Mouse (Mus musculus): Measurements from ENCODE around the gene Ccdc69. TPM values are rescaled to one million over a fixed set of nuclear protein-coding genes. Genes with fewer than 3 reads are reported as not detected.
A peak's percentile ranks its signal among the peaks of the same experiment; 100 is the strongest.

The Ccdc69 gene
- polyA plus RNA-seq, 1 experiment from 2014 or later = 1.9 TPM

DNA sequence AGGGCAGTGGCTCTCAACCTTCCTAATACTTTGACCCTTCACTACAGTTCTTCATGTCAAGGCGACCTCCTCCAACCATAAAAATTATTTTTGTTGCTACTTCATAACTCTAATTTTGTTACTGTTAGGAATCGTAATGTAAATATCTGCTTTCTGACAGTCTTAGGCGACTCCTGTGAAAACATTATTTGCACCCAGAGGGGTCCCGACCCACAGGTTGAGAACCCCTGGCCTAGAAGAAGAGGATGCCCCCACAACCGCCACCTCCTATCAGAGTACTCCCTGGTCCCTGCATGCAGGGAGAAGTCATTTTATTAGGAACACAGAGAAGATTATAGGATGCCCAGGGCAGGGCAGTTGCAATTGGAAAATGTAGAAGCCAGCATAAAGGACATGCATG lies 6.6 kb downstream of the Ccdc69 start:
- H3K27me3 ChIP-seq (ENCODE audit: insufficient read depth, low read length) = no peaks in the 10 kb centered on the region
- no peak overlapping the region for H3K27ac ChIP-seq (ENCODE audit: low read depth)
- ATAC-seq (ENCODE audit: insufficient read depth) (no peak), DNase-seq (no peak)
- no peak for TF ChIP-seq CTCF (IDR thresholded peaks at IDR 0.05; ENCODE audit: low read depth)
- no peaks in the 10 kb centered on the region for H3K4me1 ChIP-seq (ENCODE audit: insufficient read depth)
- H3K4me3 ChIP-seq (ENCODE audit: low read depth, low read length) = no peak overlapping the region
- 74% methylated on average over 5 of the region's 5 CpGs for WGBS
- H3K9ac ChIP-seq = no peak overlapping the region
- no peak overlapping the region for H3K4me2 ChIP-seq
- no peaks in the 10 kb centered on the region for H3K9me3 ChIP-seq (ENCODE audit: low read depth, low read length)
- no peaks in the 10 kb centered on the region for H3K36me3 ChIP-seq (ENCODE audit: insufficient read depth)

DNA sequence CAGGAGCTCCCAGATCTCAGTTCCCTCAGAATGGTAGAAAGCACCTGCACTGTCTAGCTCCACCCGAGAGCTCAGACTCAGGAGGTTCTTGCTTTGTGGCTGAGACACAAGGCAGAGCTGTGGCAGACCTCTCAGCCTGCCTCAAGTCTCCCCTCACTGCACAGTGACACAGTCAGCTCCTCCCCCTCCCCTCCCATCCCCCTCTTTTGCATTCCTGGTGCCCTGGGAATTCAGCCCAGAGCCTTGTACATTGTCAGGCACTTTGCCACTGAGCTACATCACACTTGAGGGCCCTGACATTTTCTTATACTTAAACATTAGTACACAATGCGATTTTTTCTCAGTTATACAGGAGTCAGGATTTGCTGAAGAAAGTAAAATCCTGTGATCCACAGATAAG lies 8.9 kb downstream of the Ccdc69 start:
- ATAC-seq (ENCODE audit: insufficient read depth) (peak; percentile 62; the same call in 1 of the 2 replicates), DNase-seq (peak; percentile 62)

DNA sequence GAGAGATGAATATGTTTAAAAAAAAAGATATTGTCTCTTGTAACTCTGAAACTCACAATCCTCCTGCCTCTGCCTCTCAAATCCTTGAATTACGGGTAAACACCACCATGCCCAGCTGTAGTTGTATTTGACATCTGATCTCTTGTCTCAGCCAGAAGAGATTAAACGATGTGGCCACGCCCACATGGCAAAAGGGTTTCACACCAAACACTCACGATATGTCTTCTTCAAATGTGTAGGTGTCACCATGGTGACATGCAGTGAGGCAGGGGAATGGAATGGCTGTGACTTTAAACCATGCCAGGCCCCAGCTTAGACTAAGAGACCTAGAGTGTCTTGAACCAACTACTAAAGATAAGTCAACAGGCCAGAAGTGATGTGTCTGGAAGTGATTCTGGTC lies 11.0 kb downstream of the Ccdc69 start:
- no peak overlapping the region for H3K4me3 ChIP-seq (ENCODE audit: low read depth, low read length)
- no peaks in the 10 kb centered on the region for H3K9me3 ChIP-seq (ENCODE audit: low read depth, low read length)
- ATAC-seq (ENCODE audit: insufficient read depth) = no peak
- H3K4me2 ChIP-seq = no peak overlapping the region
- DNase-seq = no peak
- H3K4me1 ChIP-seq (ENCODE audit: insufficient read depth) = no peaks in the 10 kb centered on the region
- H3K27me3 ChIP-seq (ENCODE audit: insufficient read depth, low read length) = no peaks in the 10 kb centered on the region
- 52% methylated on average over 4 of the region's 4 CpGs for WGBS
- TF ChIP-seq CTCF (IDR thresholded peaks at IDR 0.05; ENCODE audit: low read depth) = no peak
- H3K36me3 ChIP-seq (ENCODE audit: insufficient read depth) = no peaks in the 10 kb centered on the region
- no peak overlapping the region for H3K27ac ChIP-seq (ENCODE audit: low read depth)
- H3K9ac ChIP-seq = no peak overlapping the region

More for the DNA sequence above, 8.9 kb downstream of the Ccdc69 start:
- no peak overlapping the region for H3K4me3 ChIP-seq (ENCODE audit: low read depth, low read length)
- no peaks in the 10 kb centered on the region for H3K4me1 ChIP-seq (ENCODE audit: insufficient read depth)
- peak overlapping the region; percentile 18; the same call in 1 of the 2 replicates for H3K27ac ChIP-seq (ENCODE audit: low read depth)
- WGBS = 31% methylated on average over 2 of the region's 2 CpGs
- no peak for TF ChIP-seq CTCF (IDR thresholded peaks at IDR 0.05; ENCODE audit: low read depth)
- H3K9me3 ChIP-seq (ENCODE audit: low read depth, low read length) = no peaks in the 10 kb centered on the region
- no peaks in the 10 kb centered on the region for H3K27me3 ChIP-seq (ENCODE audit: insufficient read depth, low read length)
- H3K9ac ChIP-seq = no peak overlapping the region
- H3K4me2 ChIP-seq = no peak overlapping the region
- H3K36me3 ChIP-seq (ENCODE audit: insufficient read depth) = no peaks in the 10 kb centered on the region

DNA sequence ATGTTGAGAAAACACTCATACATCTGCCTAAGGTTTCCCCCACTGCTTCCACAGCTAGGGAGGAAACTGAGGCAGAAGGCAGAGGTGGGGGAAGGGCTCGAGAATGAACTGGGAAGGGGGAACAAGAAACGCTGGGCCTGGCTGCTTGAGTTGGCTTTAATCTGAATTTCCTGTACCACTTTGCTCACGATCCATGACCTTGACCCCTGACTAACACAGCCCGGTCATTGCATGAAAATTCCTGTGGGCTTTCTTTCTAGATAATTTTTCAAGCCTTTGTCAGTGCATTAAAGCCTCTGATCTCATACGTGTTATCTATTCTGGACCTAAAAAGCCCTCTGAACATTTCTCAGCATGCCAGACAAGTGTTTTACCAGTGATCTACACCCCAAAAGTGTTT lies 15.1 kb downstream of the Ccdc69 start:
- H3K9ac ChIP-seq = no peak overlapping the region
- ATAC-seq (ENCODE audit: insufficient read depth) (no peak), DNase-seq (no peak)
- H3K27me3 ChIP-seq (ENCODE audit: insufficient read depth, low read length) = no peaks in the 10 kb centered on the region
- TF ChIP-seq CTCF (IDR thresholded peaks at IDR 0.05; ENCODE audit: low read depth) = no peak
- WGBS = 14% methylated on average over 5 of the region's 5 CpGs
- H3K4me3 ChIP-seq (ENCODE audit: low read depth, low read length) = no peak overlapping the region
- H3K4me2 ChIP-seq = no peak overlapping the region
- H3K27ac ChIP-seq (ENCODE audit: low read depth) = no peak overlapping the region
- H3K9me3 ChIP-seq (ENCODE audit: low read depth, low read length) = no peaks in the 10 kb centered on the region
- H3K36me3 ChIP-seq (ENCODE audit: insufficient read depth) = no peaks in the 10 kb centered on the region
- no peaks in the 10 kb centered on the region for H3K4me1 ChIP-seq (ENCODE audit: insufficient read depth)

DNA sequence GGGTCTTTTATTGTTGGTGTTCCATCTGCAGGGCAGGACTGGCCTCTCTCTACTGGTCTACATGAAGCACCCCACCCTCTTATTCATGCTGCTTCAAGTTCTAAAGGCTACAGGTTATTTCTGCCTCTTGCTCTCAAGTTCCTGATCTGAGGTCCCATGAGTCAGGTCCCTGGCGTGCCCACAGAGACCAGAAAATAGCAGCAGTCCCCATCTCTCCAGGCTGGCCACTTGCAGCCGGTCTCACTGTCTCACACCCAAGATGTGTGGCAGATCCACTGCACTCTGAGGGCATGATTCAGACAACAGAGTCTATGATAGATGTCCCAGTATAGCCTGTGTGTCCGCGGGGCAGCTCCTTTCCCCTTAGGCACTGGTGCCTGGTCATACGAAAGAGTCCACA lies 17.1 kb downstream of the Ccdc69 start:
- Histone ChIP-seq H3K36me3 (ENCODE audit: insufficient read depth) (no peaks in the 10 kb centered on the region), H3K4me1 (ENCODE audit: insufficient read depth) (no peaks in the 10 kb centered on the region), H3K9ac (no peak overlapping the region), H3K4me2 (no peak overlapping the region), H3K27me3 (ENCODE audit: insufficient read depth, low read length) (no peaks in the 10 kb centered on the region), H3K4me3 (ENCODE audit: low read depth, low read length) (no peak overlapping the region), H3K9me3 (ENCODE audit: low read depth, low read length) (no peaks in the 10 kb centered on the region), H3K27ac (ENCODE audit: low read depth) (no peak overlapping the region)
- TF ChIP-seq CTCF (IDR thresholded peaks at IDR 0.05; ENCODE audit: low read depth) = no peak
- WGBS = 85% methylated on average over 5 of the region's 5 CpGs
- ATAC-seq (ENCODE audit: insufficient read depth) (no peak), DNase-seq (no peak)

DNA sequence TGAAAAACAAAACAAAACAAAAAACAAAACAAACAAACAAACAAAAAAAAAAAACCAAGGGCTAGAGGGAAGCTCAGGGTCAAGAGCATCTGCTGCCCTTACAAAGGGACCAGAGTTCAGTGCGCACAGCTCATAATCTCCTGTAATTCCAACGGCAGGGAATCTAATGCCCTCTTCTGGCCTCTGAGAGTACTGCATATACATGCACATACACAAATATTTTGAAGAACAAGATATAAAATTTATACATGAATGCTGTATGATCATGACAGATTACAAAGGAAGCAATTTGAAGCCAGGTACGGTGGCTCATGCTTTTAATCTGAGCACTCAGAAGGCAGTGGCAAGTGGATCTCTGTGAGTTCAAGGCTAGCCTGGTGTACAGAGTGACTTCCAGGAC lies 20.4 kb downstream of the Ccdc69 start:
- ATAC-seq (ENCODE audit: insufficient read depth) = no peak
- TF ChIP-seq CTCF (IDR thresholded peaks at IDR 0.05; ENCODE audit: low read depth) = peak; percentile 38
- 75% methylated on average over 3 of the region's 3 CpGs for WGBS
- no peaks in the 10 kb centered on the region for H3K4me1 ChIP-seq (ENCODE audit: insufficient read depth)
- H3K4me3 ChIP-seq (ENCODE audit: low read depth, low read length) = no peak overlapping the region
- H3K9ac ChIP-seq = no peak overlapping the region
- no peak for DNase-seq
- H3K4me2 ChIP-seq = no peak overlapping the region
- no peaks in the 10 kb centered on the region for H3K9me3 ChIP-seq (ENCODE audit: low read depth, low read length)
- no peaks in the 10 kb centered on the region for H3K27me3 ChIP-seq (ENCODE audit: insufficient read depth, low read length)
- no peak overlapping the region for H3K27ac ChIP-seq (ENCODE audit: low read depth)
- no peaks in the 10 kb centered on the region for H3K36me3 ChIP-seq (ENCODE audit: insufficient read depth)

DNA sequence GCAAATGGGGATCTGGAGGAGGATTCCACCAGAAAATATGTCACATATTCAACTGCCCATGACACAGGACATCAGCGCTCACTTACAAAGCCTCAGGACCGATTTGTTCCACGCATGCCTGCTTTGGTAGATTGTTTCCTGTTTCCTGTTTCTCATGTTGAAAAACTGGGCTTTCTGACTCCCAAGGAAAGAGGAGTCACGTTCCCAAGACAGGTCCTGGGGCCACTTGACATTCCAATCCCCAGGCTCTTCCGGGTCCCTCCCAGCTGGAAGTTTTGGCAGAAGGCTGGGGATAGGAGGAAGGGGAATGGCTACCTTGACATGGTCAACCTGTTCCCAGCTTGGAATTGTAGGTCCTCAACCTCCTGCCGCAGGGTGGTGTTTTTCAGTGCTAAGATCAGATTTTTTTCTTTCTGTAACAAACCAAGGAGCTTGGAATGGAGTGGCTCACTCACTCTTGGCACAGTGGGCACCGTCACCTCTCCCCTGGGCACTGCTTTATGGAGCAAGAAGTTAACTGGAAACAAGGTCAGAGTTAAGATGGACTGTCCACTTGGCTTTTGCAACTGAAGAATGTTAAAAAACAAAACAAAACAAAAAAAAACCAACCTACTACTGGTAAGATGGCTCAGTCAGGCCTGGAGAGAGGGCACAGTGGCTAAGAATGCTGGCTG lies 27.0 kb downstream of the Ccdc69 start:
- Histone ChIP-seq H3K36me3 (ENCODE audit: insufficient read depth) (no peaks in the 10 kb centered on the region), H3K9ac (no peak overlapping the region)

More for the DNA sequence above, 27.0 kb downstream of the Ccdc69 start:
- 57% methylated on average over 7 of the region's 7 CpGs for WGBS
- ATAC-seq (ENCODE audit: insufficient read depth) (no peak), DNase-seq (peak; percentile 34)
- Histone ChIP-seq H3K4me2 (no peak overlapping the region), H3K27me3 (ENCODE audit: insufficient read depth, low read length) (no peaks in the 10 kb centered on the region), H3K27ac (ENCODE audit: low read depth) (no peak overlapping the region), H3K4me3 (ENCODE audit: low read depth, low read length) (no peak overlapping the region), H3K4me1 (ENCODE audit: insufficient read depth) (no peaks in the 10 kb centered on the region), H3K9me3 (ENCODE audit: low read depth, low read length) (no peaks in the 10 kb centered on the region)
- no peak for TF ChIP-seq CTCF (IDR thresholded peaks at IDR 0.05; ENCODE audit: low read depth)

Measured in lung, embryonic 14.5 days (tissue).